17 mouse cellular contexts compared by ENCODE assay signal in the genomic region with DNA sequence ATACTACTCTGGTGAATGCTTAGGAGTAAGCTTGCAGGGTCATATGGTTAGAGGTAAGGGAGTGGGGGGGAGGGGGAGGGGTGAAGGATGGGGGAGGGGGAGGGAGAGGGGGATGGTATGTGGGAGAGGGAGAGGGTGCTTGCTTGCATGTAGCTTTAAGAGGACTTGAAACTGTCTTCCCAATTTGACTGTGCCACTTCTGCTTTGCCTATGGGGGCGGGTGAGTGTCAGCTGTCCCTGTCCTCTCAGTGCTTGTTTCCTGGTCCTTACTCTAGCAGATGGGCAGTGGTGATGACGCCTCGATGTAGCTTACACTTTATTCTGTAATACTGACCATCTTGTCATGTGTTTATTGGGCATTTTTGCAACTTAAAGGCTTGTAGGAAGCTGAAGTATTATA. TPM values are rescaled to one million over a fixed set of nuclear protein-coding genes. Genes with fewer than 3 reads are reported as not detected.
DNase-seq lines count a peak whose midpoint lies in the region; ATAC-seq and TF ChIP-seq lines count a peak whose summit lies in the region.
"Had no signal": no experiment of that assay in that cellular context is flagged by ENCODE, and none has a peak within 500 bp of the region (broad histone marks: within the 10 kb centered on the region; RNA-seq: fewer than 3 reads in every experiment).

No protein-coding gene starts in this region.

- peaks cover 12 to 58% of the 10 kb centered on the region in 2 experiments for H3K4me1 ChIP-seq in CH12.LX (ENCODE audit: control insufficient read depth in 1 of 2, insufficient read depth in 2 of 2)
- H3K4me1 ChIP-seq: intestine, embryonic 15.5 days had no signal

- peak; percentile 47 for ATAC-seq in common myeloid progenitor, adult 5-6 weeks (replicated peaks; ENCODE audit: low read depth, poor library complexity, severe bottlenecking)

- H3K9ac ChIP-seq in CH12.LX (ENCODE audit: insufficient read depth, low read depth), result no peak overlapping the region
- H3K9ac ChIP-seq: intestine, embryonic 15.5 days had no signal

- peaks cover 66% of the 10 kb centered on the region for H3K79me2 ChIP-seq in CH12.LX (replicated peaks; ENCODE audit: control insufficient read depth, extremely low read depth, insufficient read depth, poor library complexity, severe bottlenecking)
- peaks cover 92% of the 10 kb centered on the region for H3K79me2 ChIP-seq in macrophage (ENCODE audit: inconsistent target)

- H3K27ac ChIP-seq in CH12.LX (ENCODE audit: insufficient read depth, low read depth) (peak overlapping the region; percentile 62; the same call in 1 of the 2 replicates), macrophage (peak overlapping the region; percentile 74)
- H3K27ac ChIP-seq: intestine, embryonic 15.5 days had no signal

- TF ChIP-seq EP300 in CH12.LX (IDR thresholded peaks at IDR 0.05; ENCODE audit: low read length), result 0 out of 2 replicates have a peak, but pooled peaks have one; percentile 56

- DNase-seq in layer of hippocampus, adult 9-10 months (ENCODE audit: low spot score), result peak; percentile 11
- no peak for DNase-seq in layer of hippocampus, postnatal 10 days (ENCODE audit: low spot score in 2 of 2)
- DNase-seq in CH12.LX (ENCODE audit: extremely low read depth), result peak; percentile 72
- DNase-seq in right cerebral cortex, postnatal 36 days (ENCODE audit: low spot score in 2 of 2), result no peak
- DNase-seq in urinary bladder, postnatal 14 days (ENCODE audit: low spot score), result no peak
- no peak for DNase-seq in urinary bladder, postnatal 10 days (ENCODE audit: low spot score)
- DNase-seq: adrenal gland, postnatal 25 days; cerebellum, adult 11-12 months; gastrocnemius, postnatal 25 days; kidney, postnatal 36 days; right cerebral cortex, postnatal 25 days had no signal

- no peaks in the 10 kb centered on the region for H3K9me3 ChIP-seq in CH12.LX (replicated peaks; ENCODE audit: low read length)
- H3K9me3 ChIP-seq: intestine, embryonic 15.5 days had no signal

- no peak for TF ChIP-seq CTCF in CH12.LX (conservative IDR thresholded peaks at IDR 0.05 in 1 of 2, IDR thresholded peaks at IDR 0.05 in 1 of 2; ENCODE audit: low read depth in 2 of 2, low read length in 2 of 2)

- no peak for TF ChIP-seq RAD21 in CH12.LX (IDR thresholded peaks at IDR 0.05; ENCODE audit: low read depth, low read length)

- dilution Hi-C loops in CH12.LX (cut with MboI; ENCODE audit: extremely low pct_ligation_motif_present, extremely low pct_unique_long_range_greater_than_20kb, low sequenced_read_pairs), result no loop called here

- 6% methylated on average over 3 of the region's 3 CpGs for WGBS in macrophage (ENCODE audit: missing documents)

- H3K4me3 ChIP-seq in CH12.LX (replicated peaks in 1 of 3; ENCODE audit: low read depth in 2 of 3, low read length in 2 of 3, poor library complexity in 1 of 3) (peak overlapping the region in 1 of 3 experiments; percentile 36), macrophage (ENCODE audit: inconsistent target) (no peak overlapping the region)
- H3K4me3 ChIP-seq: intestine, embryonic 15.5 days had no signal

- 0 out of 2 replicates have a peak, but pooled peaks have one; percentile 38 for TF ChIP-seq POLR2A in CH12.LX (IDR thresholded peaks at IDR 0.05; ENCODE audit: low read depth, low read length)

- H3K4me2 ChIP-seq in CH12.LX (ENCODE audit: insufficient read depth, low read depth, poor library complexity, severe bottlenecking), result peak overlapping the region; percentile 98
- H3K4me2 ChIP-seq: intestine, embryonic 15.5 days had no signal

- H3K36me3 ChIP-seq in CH12.LX (replicated peaks in 1 of 2; ENCODE audit: control insufficient read depth in 1 of 2, insufficient read depth in 1 of 2, low read length in 1 of 2) (peaks cover 0 to 12% of the 10 kb centered on the region in 2 experiments), macrophage (ENCODE audit: inconsistent target) (no peaks in the 10 kb centered on the region)
- H3K36me3 ChIP-seq: intestine, embryonic 15.5 days had no signal

- in situ Hi-C loops in CH12.LX (cut with MboI; ENCODE audit: low pct_ligation_motif_present, low pct_unique_long_range_greater_than_20kb, low sequenced_read_pairs), result no loop called here

- H3K27me3 ChIP-seq in CH12.LX (replicated peaks), result no peaks in the 10 kb centered on the region
- H3K27me3 ChIP-seq: intestine, embryonic 15.5 days had no signal

TF ChIP-seq in CH12.LX, 34 proteins besides CTCF, POLR2A, EP300 and RAD21:
- 0 out of 2 replicates have a peak, but pooled peaks have one; percentile 50 for TF ChIP-seq MEF2A (IDR thresholded peaks at IDR 0.05; ENCODE audit: borderline replicate concordance, low read depth, low read length)
- no peak for TF ChIP-seq SMC3 (IDR thresholded peaks at IDR 0.05; ENCODE audit: low read depth, low read length)
- peak; percentile 70 for TF ChIP-seq MAZ (IDR thresholded peaks at IDR 0.05; ENCODE audit: low read depth, low read length)
- TF ChIP-seq ELF1 (IDR thresholded peaks at IDR 0.05; ENCODE audit: low read depth, low read length), result peak; percentile 60; the same call in 1 of the 2 replicates
- no peak for TF ChIP-seq USF1 (IDR thresholded peaks at IDR 0.05; ENCODE audit: low read depth, low read length)
- peak; percentile 59 for TF ChIP-seq ETS1 (conservative IDR thresholded peaks at IDR 0.05; ENCODE audit: low read depth, low read length)
- peak; percentile 77 for TF ChIP-seq CHD2 (IDR thresholded peaks at IDR 0.05; ENCODE audit: low read length)
- TF ChIP-seq IRF4 (IDR thresholded peaks at IDR 0.05; ENCODE audit: low read depth, low read length), result peak; percentile 92
- TF ChIP-seq BHLHE40 (IDR thresholded peaks at IDR 0.05; ENCODE audit: low read depth, low read length), result peak; percentile 9; the same call in 1 of the 2 replicates
- 0 out of 2 replicates have a peak, but pooled peaks have one; percentile 41 for TF ChIP-seq TBP (conservative IDR thresholded peaks at IDR 0.05; ENCODE audit: low read depth, low read length)
- TF ChIP-seq HCFC1 (IDR thresholded peaks at IDR 0.05; ENCODE audit: low read depth, low read length), result peak; percentile 43; the same call in 1 of the 2 replicates
- TF ChIP-seq ZC3H11A (IDR thresholded peaks at IDR 0.05; ENCODE audit: low read depth, low read length), result no peak
- TF ChIP-seq TCF12 (IDR thresholded peaks at IDR 0.05; ENCODE audit: low read depth, low read length), result 0 out of 2 replicates have a peak, but pooled peaks have one; percentile 39
- TF ChIP-seq UBTF (IDR thresholded peaks at IDR 0.05; ENCODE audit: low read depth, low read length), result no peak
- no peak for TF ChIP-seq PAX5 (IDR thresholded peaks at IDR 0.05; ENCODE audit: low read length)
- TF ChIP-seq MAX (IDR thresholded peaks at IDR 0.05; ENCODE audit: low read length), result peak; percentile 37; the same call in 1 of the 2 replicates
- peak; percentile 93 for TF ChIP-seq SIN3A (IDR thresholded peaks at IDR 0.05; ENCODE audit: low read length)

RNA-seq across cellular contexts. Expression of a gene that starts 14.3 kb away (rescaled TPM):
- total RNA-seq in layer of hippocampus, postnatal 10 days (2021), result 10 to 100 TPM; 35.1 to 38.8 TPM
- total RNA-seq in CH12.LX (2012; rRNA removed), result 20.1 and 22.2 TPM in 2 replicates
- 23.5 and 29.8 TPM in 2 replicates for total RNA-seq in CH12.LX (2014; rRNA removed)
- 99.5 and 101 TPM in 2 replicates for polyA plus RNA-seq in CH12.LX (2012; ENCODE audit: insufficient read length, low read depth)
- total RNA-seq in common myeloid progenitor, adult 5-6 weeks (2017), result 41.0 and 70.5 TPM in 2 replicates
- 100 to 1,000 TPM in 2 of 26 experiments, 10 to 100 TPM in 24; 27.7 to 112 (median 70.6) TPM for total RNA-seq in macrophage (2018; cell fraction: chromatin; rRNA removed)
- total RNA-seq in macrophage (2018; cell fraction: cytosol; rRNA removed), result 10 to 100 TPM; 36.6 to 71.0 (median 51.1) TPM
- total RNA-seq in macrophage (2018; cell fraction: nucleus; rRNA removed), result 100 to 1,000 TPM in 2 of 26 experiments, 10 to 100 TPM in 24; 36.8 to 137 (median 65.5) TPM
- polyA plus RNA-seq in macrophage (2018), result 53.9 to 143 TPM (median 55.6 TPM) in 3 replicates

RNA-seq across cellular contexts. Expression of a gene that starts 14.4 kb away (rescaled TPM):
- 10 to 100 TPM; 66.7 to 68.6 TPM for total RNA-seq in layer of hippocampus, postnatal 10 days (2021)
- total RNA-seq in CH12.LX (2012; rRNA removed), result 44.1 and 56.7 TPM in 2 replicates
- 82.1 and 90.8 TPM in 2 replicates for total RNA-seq in CH12.LX (2014; rRNA removed)
- polyA plus RNA-seq in CH12.LX (2012; ENCODE audit: insufficient read length, low read depth), result 99.5 and 108 TPM in 2 replicates
- 43.7 and 48.5 TPM in 2 replicates for total RNA-seq in common myeloid progenitor, adult 5-6 weeks (2017)
- total RNA-seq in macrophage (2018; cell fraction: chromatin; rRNA removed), result 100 to 1,000 TPM in 14 of 26 experiments, 10 to 100 TPM in 12; 60.4 to 157 (median 103) TPM
- 10 to 100 TPM; 50.3 to 74.5 (median 60.6) TPM for total RNA-seq in macrophage (2018; cell fraction: cytosol; rRNA removed)
- total RNA-seq in macrophage (2018; cell fraction: nucleus; rRNA removed), result 100 to 1,000 TPM in 10 of 26 experiments, 10 to 100 TPM in 16; 62.7 to 133 (median 95.9) TPM
- 51.7 to 80.7 TPM (median 53.0 TPM) in 3 replicates for polyA plus RNA-seq in macrophage (2018)

RNA-seq across cellular contexts. Expression of a gene that starts 54.5 kb away (rescaled TPM):
- total RNA-seq in layer of hippocampus, postnatal 10 days (2021), result not detected
- total RNA-seq in CH12.LX (2012; rRNA removed) (not detected in 2 replicates), CH12.LX (2014; rRNA removed) (not detected in 2 replicates)
- polyA plus RNA-seq in CH12.LX (2012; ENCODE audit: insufficient read length, low read depth) (not detected in 2 replicates), macrophage (2018) (not detected in 3 replicates)
- not detected in 2 replicates for total RNA-seq in common myeloid progenitor, adult 5-6 weeks (2017)
- total RNA-seq in macrophage (2018; cell fraction: chromatin; rRNA removed), result not detected
- total RNA-seq in macrophage (2018; cell fraction: cytosol; rRNA removed), result not detected
- total RNA-seq in macrophage (2018; cell fraction: nucleus; rRNA removed), result not detected
- total RNA-seq: adrenal gland, postnatal 25 days; gastrocnemius, postnatal 25 days; hematopoietic stem cell, adult 5-6 weeks; left cerebral cortex, postnatal 36 days had no signal
- polyA plus RNA-seq: intestine, embryonic 15.5 days; lung, embryonic 16.5 days had no signal

Comparison
In these comparisons a context has a peak if more than half of its experiments do, and no peak if none do; other contexts are left out.
1. DNase-seq: peak in layer of hippocampus, adult 9-10 months (single experiment) and CH12.LX (single experiment); none in layer of hippocampus, postnatal 10 days (0 of 2), right cerebral cortex, postnatal 36 days (0 of 2), urinary bladder, postnatal 14 days (single experiment) and urinary bladder, postnatal 10 days (single experiment).